Mouse (Mus musculus): ENCODE measurements around the gene Ier3. TPM values are rescaled to one million over a fixed set of nuclear protein-coding genes. Genes with fewer than 3 reads are reported as not detected.
A peak's percentile ranks its signal among the peaks of the same experiment; 100 is the strongest.

Gene Ier3
- polyA plus RNA-seq, 1 experiment from 2014 or later = 2.5 TPM

DNA sequence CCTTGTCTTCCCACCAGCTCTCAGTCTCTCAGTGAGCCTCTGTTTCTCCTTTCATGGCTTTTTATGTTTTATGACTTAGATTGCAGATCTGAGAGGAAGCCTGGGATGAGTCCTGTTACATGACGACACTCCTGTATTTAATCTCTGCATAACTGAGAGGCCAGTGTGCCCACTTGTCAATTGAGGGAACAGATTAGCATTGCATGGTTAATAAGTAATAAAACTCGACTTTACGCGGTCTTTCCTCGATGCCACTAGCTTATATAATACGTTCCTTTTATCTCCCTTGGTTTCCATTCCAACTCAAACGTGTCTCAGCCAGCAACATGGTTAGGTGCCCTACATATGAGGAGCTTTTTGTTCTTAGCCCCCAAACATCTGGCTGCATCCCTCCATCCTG, 5.6 kb upstream of the Ier3 start:
- no peaks in the 10 kb centered on the region for H3K9me3 ChIP-seq (ENCODE audit: control insufficient read depth, low read length)
- ATAC-seq (ENCODE audit: low FRiP score) = no peak
- no peak overlapping the region for H3K27ac ChIP-seq (ENCODE audit: low read depth, low read length)
- no peak for DNase-seq (ENCODE audit: low spot score, missing footprints)
- H3K4me1 ChIP-seq (ENCODE audit: control insufficient read depth, insufficient read depth, low read length) = no peaks in the 10 kb centered on the region
- H3K9ac ChIP-seq (ENCODE audit: low read length) = no peak overlapping the region
- H3K27me3 ChIP-seq (ENCODE audit: control insufficient read depth, insufficient read depth, low read length) = peaks cover 12% of the 10 kb centered on the region
- no peaks in the 10 kb centered on the region; the same call in 1 of the 2 replicates for H3K36me3 ChIP-seq (ENCODE audit: control insufficient read depth, insufficient read depth, low read length)
- no peak overlapping the region for H3K4me2 ChIP-seq
- WGBS = 77% methylated on average over 7 of the region's 7 CpGs
- no peak overlapping the region for H3K4me3 ChIP-seq (ENCODE audit: low read depth, low read length)

DNA sequence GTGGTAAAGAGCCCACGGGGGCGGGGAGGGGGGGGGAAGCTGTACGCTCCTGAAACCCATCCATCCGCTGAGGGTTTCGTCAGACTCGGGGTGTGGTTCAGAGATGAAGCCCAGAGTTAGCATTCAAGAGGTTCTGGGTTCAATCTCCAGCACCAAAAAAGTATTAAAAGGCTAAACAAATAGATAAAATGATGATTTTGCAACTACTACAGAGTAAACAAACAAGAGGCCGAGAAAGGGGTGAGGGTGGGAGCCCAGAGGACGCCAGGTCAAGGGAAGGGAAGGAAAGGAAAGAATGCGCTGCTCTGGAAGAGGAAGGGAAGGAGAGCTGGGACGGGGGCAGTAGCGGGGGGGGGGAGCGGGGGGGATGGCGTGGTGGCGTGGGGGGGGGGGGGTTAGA, 4.8 kb upstream of the Ier3 start:
- H3K27me3 ChIP-seq (ENCODE audit: control insufficient read depth, insufficient read depth, low read length) = peaks cover 20% of the 10 kb centered on the region
- DNase-seq (ENCODE audit: low spot score, missing footprints) = no peak
- WGBS = 38% methylated on average over 8 of the region's 14 CpGs
- H3K4me3 ChIP-seq (ENCODE audit: low read depth, low read length) = no peak overlapping the region
- H3K4me2 ChIP-seq = no peak overlapping the region
- no peaks in the 10 kb centered on the region for H3K9me3 ChIP-seq (ENCODE audit: control insufficient read depth, low read length)
- no peak overlapping the region for H3K9ac ChIP-seq (ENCODE audit: low read length)
- ATAC-seq (ENCODE audit: low FRiP score) = no peak
- no peak overlapping the region for H3K27ac ChIP-seq (ENCODE audit: low read depth, low read length)
- no peaks in the 10 kb centered on the region; the same call in 1 of the 2 replicates for H3K36me3 ChIP-seq (ENCODE audit: control insufficient read depth, insufficient read depth, low read length)
- peaks cover 7% of the 10 kb centered on the region for H3K4me1 ChIP-seq (ENCODE audit: control insufficient read depth, insufficient read depth, low read length)

DNA sequence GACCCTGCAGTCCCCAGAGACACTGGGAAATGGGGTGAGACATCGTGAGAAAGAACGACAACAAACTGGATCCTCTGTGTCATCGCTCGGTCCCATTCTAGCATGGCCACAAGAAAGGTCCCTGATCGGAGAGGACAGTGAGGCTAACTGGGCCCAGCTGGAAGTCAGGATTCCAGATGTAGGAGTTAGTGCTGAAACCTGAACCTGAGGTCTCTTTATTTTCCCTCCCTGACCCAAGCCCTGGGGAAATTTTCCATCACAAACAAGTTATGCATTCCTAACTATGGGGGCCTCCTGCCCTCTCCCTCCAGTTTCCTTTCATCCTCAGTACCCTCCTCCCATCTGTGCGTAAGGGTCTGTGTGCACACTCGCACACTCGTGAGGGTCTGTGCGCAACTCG, 4.3 kb upstream of the Ier3 start:
- Histone ChIP-seq H3K4me3 (ENCODE audit: low read depth, low read length) (no peak overlapping the region), H3K9me3 (ENCODE audit: control insufficient read depth, low read length) (no peaks in the 10 kb centered on the region), H3K27ac (ENCODE audit: low read depth, low read length) (no peak overlapping the region), H3K4me2 (no peak overlapping the region), H3K4me1 (ENCODE audit: control insufficient read depth, insufficient read depth, low read length) (peaks cover 13% of the 10 kb centered on the region), H3K9ac (ENCODE audit: low read length) (no peak overlapping the region), H3K27me3 (ENCODE audit: control insufficient read depth, insufficient read depth, low read length) (peaks cover 21% of the 10 kb centered on the region), H3K36me3 (ENCODE audit: control insufficient read depth, insufficient read depth, low read length) (no peaks in the 10 kb centered on the region; the same call in 1 of the 2 replicates)
- no peak for DNase-seq (ENCODE audit: low spot score, missing footprints)
- 55% methylated on average over 10 of the region's 10 CpGs for WGBS
- no peak for ATAC-seq (ENCODE audit: low FRiP score)

DNA sequence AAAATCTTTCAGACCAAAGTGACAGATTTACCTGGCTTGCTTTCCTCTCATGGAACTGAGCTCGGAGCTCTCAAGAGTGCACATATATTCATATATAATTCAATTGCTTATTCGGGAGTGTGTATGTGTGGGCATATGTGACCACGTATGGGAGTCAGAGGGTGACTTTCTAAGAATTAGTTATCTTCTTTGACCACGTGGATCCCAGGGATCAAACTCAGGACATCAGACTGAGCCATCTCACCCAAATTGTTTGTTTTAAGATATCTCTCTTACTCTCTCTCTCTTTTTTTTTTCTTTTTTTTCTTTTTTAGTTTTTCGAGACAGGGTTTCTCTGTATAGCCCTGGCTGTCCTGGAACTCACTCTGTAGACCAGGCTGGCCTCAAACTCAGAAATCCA, 1.4 kb upstream of the Ier3 start:
- peaks cover 21% of the 10 kb centered on the region for H3K27me3 ChIP-seq (ENCODE audit: control insufficient read depth, insufficient read depth, low read length)
- H3K4me2 ChIP-seq = no peak overlapping the region
- DNase-seq (ENCODE audit: low spot score, missing footprints) (no peak), ATAC-seq (ENCODE audit: low FRiP score) (no peak)
- WGBS = 77% methylated on average over 5 of the region's 5 CpGs
- H3K27ac ChIP-seq (ENCODE audit: low read depth, low read length) = no peak overlapping the region
- no peaks in the 10 kb centered on the region for H3K36me3 ChIP-seq (ENCODE audit: control insufficient read depth, insufficient read depth, low read length)
- H3K9me3 ChIP-seq (ENCODE audit: control insufficient read depth, low read length) = no peaks in the 10 kb centered on the region
- no peak overlapping the region for H3K4me3 ChIP-seq (ENCODE audit: low read depth, low read length)
- no peak overlapping the region for H3K9ac ChIP-seq (ENCODE audit: low read length)
- peaks cover 24% of the 10 kb centered on the region for H3K4me1 ChIP-seq (ENCODE audit: control insufficient read depth, insufficient read depth, low read length)

DNA sequence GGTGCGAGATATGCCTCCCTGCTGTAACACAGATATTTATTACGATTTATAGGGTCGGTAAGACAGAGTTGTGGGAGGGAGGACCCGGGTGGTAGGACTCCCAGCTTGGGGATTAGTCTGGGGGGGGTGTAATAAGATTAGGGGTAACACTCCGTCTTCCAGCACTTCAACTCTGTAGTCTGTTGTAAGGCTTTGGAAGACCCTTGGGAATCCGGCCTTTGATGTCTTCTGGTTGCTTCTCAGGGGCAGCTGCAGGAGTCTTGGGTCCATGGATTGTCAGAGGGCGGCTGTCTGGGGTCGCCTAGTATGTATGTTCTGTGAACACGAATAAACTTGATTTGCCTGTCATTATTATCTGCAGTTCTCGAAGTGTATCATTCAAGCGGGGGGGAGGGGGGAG, 1.1 kb downstream of the Ier3 start:
- WGBS = 2% methylated on average over 11 of the region's 11 CpGs
- no peaks in the 10 kb centered on the region; the same call in 1 of the 2 replicates for H3K36me3 ChIP-seq (ENCODE audit: control insufficient read depth, insufficient read depth, low read length)

DNA sequence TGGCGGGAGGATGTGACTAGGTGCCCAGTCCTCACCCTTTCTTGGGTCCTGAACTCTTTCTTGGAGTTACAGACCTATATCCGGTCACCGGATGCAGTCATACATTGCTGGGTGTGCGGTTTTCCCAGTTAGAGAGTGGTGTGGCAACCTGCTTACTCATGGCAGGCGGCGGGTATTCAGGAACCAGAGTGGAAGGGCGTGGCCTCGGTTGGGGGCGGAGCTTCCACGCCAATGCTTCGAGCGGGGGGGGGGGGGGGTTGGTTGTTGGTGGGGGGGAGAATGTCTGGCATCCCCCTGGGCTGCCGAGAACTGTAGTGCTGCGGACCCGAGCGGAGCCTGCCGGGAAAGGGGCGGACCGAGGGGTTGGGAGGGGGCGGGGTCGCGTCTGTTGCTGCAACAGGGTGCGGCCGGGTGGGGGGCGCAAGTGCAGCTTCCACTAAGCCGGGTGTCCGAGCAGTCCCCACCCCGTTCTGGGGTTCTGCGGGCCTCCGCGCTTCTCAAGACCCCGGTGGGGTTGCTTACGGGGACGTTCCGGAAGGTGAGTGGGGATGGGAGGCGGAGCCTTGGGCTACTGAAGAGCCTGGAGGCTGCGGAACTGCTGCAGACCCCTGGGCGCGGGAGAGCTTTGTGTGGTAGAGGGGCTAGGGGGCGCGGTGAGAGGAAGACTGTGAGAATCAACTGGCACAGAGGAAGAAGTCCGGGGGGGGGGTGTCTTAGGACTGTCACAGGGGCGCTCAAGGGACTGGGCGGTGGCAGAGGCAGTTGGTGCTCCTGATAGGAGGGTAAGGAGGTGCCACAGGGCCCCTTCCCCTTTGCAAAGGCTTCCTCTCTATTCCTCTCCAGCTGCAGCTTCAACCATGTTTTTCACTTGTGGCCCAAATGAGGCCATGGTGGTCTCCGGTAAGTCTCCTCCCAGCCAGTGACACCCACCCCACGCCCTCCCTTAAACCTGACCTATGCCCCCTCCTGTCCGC, 1.8 kb downstream of the Ier3 start, which contains the start of gene Flot1:
Flot1 (plus strand) TSS at position 267 of the 974 bp plus-strand sequence.
- H3K4me3 ChIP-seq (ENCODE audit: low read depth, low read length) = peak within 1 kb of the TSS; percentile 58
- peak within 1 kb of the TSS; percentile 92 for H3K4me2 ChIP-seq
- ATAC-seq (ENCODE audit: low FRiP score) (peak; percentile 89), DNase-seq (ENCODE audit: low spot score, missing footprints) (peak; percentile 99)
- peaks cover 2% of the 10 kb centered on the region; the same call in 1 of the 2 replicates for H3K36me3 ChIP-seq (ENCODE audit: control insufficient read depth, insufficient read depth, low read length)
- WGBS = 0% methylated on average over 44 of the region's 47 CpGs
- peak within 1 kb of the TSS; percentile 76 for H3K9ac ChIP-seq (ENCODE audit: low read length)
- H3K4me1 ChIP-seq (ENCODE audit: control insufficient read depth, insufficient read depth, low read length) = peaks cover 24% of the 10 kb centered on the region
- peak within 1 kb of the TSS; percentile 65 for H3K27ac ChIP-seq (ENCODE audit: low read depth, low read length)
- H3K9me3 ChIP-seq (ENCODE audit: control insufficient read depth, low read length) = no peaks in the 10 kb centered on the region
- H3K27me3 ChIP-seq (ENCODE audit: control insufficient read depth, insufficient read depth, low read length) = peaks cover 21% of the 10 kb centered on the region

More for the DNA sequence above, 1.1 kb downstream of the Ier3 start:
- peak; percentile 22 for ATAC-seq (ENCODE audit: low FRiP score)
- peak overlapping the region; percentile 58 for H3K4me3 ChIP-seq (ENCODE audit: low read depth, low read length)
- peak overlapping the region; percentile 76 for H3K9ac ChIP-seq (ENCODE audit: low read length)
- H3K4me2 ChIP-seq = peak overlapping the region; percentile 92
- no peaks in the 10 kb centered on the region for H3K9me3 ChIP-seq (ENCODE audit: control insufficient read depth, low read length)
- peaks cover 21% of the 10 kb centered on the region for H3K27me3 ChIP-seq (ENCODE audit: control insufficient read depth, insufficient read depth, low read length)
- H3K27ac ChIP-seq (ENCODE audit: low read depth, low read length) = peak overlapping the region; percentile 48; the same call in 1 of the 2 replicates
- peaks cover 24% of the 10 kb centered on the region for H3K4me1 ChIP-seq (ENCODE audit: control insufficient read depth, insufficient read depth, low read length)
- DNase-seq (ENCODE audit: low spot score, missing footprints) = no peak

DNA sequence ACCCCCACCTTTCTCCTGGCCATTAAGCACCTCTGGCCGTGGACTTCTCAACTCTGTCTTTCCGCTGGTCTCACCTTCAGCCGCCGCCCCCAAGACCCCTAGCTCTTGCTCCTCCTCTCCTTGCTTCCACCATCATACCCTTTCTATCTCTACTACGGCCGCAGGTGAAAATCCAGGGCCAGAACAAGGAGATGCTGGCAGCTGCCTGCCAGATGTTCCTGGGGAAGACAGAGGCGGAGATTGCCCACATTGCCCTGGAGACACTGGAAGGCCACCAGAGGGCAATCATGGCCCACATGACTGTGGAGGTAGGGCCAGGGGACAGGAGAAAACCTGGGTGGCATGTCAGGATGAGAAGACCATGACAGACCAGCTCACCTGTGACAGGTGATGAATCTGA, 2.9 kb downstream of the Ier3 start:
- peak; percentile 73 for DNase-seq (ENCODE audit: low spot score, missing footprints)
- Histone ChIP-seq H3K27me3 (ENCODE audit: control insufficient read depth, insufficient read depth, low read length) (peaks cover 20% of the 10 kb centered on the region), H3K4me2 (no peak overlapping the region; the same call in 1 of the 2 replicates), H3K9ac (ENCODE audit: low read length) (no peak overlapping the region), H3K4me3 (ENCODE audit: low read depth, low read length) (no peak overlapping the region), H3K36me3 (ENCODE audit: control insufficient read depth, insufficient read depth, low read length) (peaks cover 2% of the 10 kb centered on the region; the same call in 1 of the 2 replicates), H3K4me1 (ENCODE audit: control insufficient read depth, insufficient read depth, low read length) (peaks cover 24% of the 10 kb centered on the region), H3K9me3 (ENCODE audit: control insufficient read depth, low read length) (no peaks in the 10 kb centered on the region), H3K27ac (ENCODE audit: low read depth, low read length) (no peak overlapping the region)
- ATAC-seq (ENCODE audit: low FRiP score) = no peak
- WGBS = 63% methylated on average over 7 of the region's 7 CpGs

DNA sequence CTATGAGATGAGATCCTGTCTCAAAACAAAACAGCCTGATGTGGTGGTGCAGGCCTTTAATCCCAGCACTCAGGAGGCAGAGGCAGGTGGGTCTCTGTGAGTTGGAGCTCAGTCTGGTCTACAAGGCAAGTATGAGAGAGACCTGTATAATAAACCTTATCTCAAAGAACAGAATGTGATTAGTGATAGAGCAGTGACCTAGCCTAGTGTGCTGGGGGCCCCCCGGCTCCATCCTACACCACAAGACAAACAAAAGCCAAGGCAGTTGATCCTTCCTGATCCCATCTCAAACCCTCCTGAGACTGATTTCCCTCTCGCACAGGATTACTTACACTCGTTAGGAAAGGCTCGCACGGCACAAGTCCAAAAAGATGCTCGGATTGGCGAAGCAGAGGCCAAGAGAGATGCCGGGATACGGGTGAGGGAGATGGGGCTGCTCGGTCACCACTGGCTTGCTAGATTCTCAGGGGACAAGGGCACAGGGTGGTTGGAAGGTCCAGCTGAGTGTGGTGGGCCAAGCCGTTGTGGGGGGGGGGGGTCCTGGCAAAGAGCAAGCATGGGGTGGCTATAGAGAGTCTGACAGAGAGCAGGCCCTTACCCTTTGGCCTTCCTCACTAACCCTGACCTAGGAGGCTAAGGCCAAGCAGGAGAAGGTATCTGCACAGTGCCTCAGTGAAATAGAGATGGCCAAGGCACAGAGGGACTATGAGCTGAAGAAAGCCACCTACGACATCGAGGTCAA, 3.8 kb downstream of the Ier3 start:
- no peak overlapping the region for H3K9ac ChIP-seq (ENCODE audit: low read length)
- peaks cover 28% of the 10 kb centered on the region for H3K4me1 ChIP-seq (ENCODE audit: control insufficient read depth, insufficient read depth, low read length)
- peaks cover 2% of the 10 kb centered on the region; the same call in 1 of the 2 replicates for H3K36me3 ChIP-seq (ENCODE audit: control insufficient read depth, insufficient read depth, low read length)
- H3K4me2 ChIP-seq = no peak overlapping the region
- H3K9me3 ChIP-seq (ENCODE audit: control insufficient read depth, low read length) = no peaks in the 10 kb centered on the region
- no peak overlapping the region for H3K4me3 ChIP-seq (ENCODE audit: low read depth, low read length)
- WGBS = 93% methylated on average over 13 of the region's 13 CpGs
- ATAC-seq (ENCODE audit: low FRiP score) (no peak), DNase-seq (ENCODE audit: low spot score, missing footprints) (no peak)
- no peak overlapping the region for H3K27ac ChIP-seq (ENCODE audit: low read depth, low read length)
- peaks cover 14% of the 10 kb centered on the region for H3K27me3 ChIP-seq (ENCODE audit: control insufficient read depth, insufficient read depth, low read length)
